Mouse (Mus musculus): ENCODE measurements at regions not wholly inside any gene's neighbourhood (a gene's known extent, or its start where the extent isn't known, plus 50 kb on each side); places are given as distances from the start of the nearest gene placed in this dataset.

DNA sequence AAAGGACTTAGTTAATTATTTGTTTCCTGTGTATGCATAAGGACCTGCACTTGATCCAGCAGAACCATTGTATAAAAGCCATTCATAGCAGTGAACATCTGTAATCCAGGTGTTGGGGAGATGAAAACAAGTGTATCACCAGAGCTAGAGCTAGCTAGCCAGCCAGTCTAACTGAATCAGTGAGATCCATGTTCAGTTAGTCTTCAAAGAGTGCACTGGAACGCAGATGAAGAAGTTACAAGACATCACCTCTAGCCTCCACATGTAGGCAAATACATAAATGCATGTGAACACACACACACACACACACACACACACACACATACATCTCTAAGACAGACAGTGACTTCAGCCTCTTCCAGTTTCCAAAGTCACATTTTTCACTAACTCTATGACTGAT lies 150.3 kb upstream of the Pitrm1 start:
- TF ChIP-seq GATA1 (IDR thresholded peaks at IDR 0.05; ENCODE audit: borderline replicate concordance, low read length) (no peak), CTCF (IDR thresholded peaks at IDR 0.05; ENCODE audit: low read depth, low read length) (no peak), POLR2AphosphoS5 (IDR thresholded peaks at IDR 0.05; ENCODE audit: insufficient replicate concordance, low read depth, low read length) (no peak)

Data from G1E (cell line).